Mouse (Mus musculus) CD4-positive, CD25-positive, alpha-beta regulatory T cell, adult 2 months (primary cell): ENCODE data around the gene Rab36.

Experiments used
- DNase-seq: peaks from one replicate; pipeline ENCODE4 v3.0.0-alpha.2; 2012; ENCODE audit warnings: low read depth, low spot score

The Rab36 gene

DNA sequence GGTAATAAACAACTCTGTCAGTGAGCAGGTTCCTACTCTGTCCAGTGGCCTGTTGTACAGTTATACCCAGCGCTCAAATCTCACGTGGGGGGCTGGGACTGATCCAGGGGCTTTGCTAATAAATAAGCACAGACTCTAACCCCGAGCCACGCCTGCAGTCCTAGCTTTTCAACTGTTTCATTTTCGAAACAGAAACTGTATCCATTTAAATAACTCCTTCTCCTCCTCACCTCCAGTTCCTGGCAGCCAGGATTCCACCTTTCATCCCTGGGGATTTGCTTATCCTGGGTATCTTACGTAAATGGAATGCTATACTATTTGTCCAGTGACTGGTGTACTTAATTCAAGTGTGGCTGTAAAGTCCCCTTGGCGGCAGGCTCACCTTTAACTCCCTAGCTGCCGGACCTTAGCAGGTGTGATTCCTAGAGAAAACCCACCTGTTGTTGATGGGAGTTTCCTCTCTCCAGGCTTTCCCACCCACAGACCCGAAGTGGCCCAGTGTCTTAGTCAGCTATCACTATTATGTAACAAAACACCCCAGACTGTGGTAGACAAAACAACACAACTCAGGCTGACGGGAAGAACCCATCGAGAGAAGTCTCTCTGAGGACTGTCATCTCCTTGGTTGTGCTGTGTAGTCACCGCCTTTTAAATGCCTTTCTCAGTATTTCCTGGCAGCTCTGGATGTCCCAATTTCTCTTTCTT is 31.9 kb downstream of the Rab36 start:
- DNase-seq: no peak

DNA sequence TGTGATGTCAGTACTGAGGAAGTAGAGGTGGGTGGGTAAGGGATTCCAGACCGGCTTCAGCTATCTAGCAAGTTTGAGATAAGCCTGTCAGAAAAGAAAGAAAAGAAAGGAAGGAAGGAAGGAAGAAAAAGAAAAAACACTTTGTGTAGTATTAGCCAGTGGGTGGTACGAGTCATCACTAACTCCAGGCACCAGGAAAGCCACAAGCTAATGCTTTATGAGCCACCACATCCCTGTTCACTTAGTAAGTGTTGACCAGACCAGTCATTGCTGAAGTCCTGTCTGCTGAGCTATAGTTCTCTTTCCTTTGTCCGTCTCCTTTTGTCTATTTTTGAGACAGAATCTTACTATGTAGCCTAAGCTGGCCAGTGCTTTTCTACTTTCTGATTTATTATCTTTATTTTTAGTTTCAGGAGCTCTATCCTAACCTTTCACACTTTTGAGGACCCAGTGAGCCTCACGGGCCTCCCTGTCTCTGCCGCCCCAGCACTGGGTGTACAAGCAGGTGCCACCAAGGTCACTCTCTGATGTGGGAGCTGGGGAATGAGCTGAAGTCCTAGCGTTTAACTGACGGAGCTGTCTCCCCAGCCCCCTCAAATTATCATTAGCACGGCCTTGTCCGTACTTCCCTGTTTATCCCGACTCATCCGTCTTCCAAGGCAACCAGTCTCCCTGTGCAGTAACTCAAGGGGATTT is 33.6 kb downstream of the Rab36 start:
- DNase-seq: no peak

GRCm38 (mm10) chr10:75075665-75076064 is 38.8 kb downstream of the Rab36 start:
- no peak for DNase-seq

GRCm38 (mm10) chr10:75078174-75079128 is 41.6 kb downstream of the Rab36 start:
- no peak for DNase-seq

- DNase-seq: no peak
Measured at GRCm38 (mm10) chr10:75085330-75085729, 48.5 kb downstream of the Rab36 start.

DNA sequence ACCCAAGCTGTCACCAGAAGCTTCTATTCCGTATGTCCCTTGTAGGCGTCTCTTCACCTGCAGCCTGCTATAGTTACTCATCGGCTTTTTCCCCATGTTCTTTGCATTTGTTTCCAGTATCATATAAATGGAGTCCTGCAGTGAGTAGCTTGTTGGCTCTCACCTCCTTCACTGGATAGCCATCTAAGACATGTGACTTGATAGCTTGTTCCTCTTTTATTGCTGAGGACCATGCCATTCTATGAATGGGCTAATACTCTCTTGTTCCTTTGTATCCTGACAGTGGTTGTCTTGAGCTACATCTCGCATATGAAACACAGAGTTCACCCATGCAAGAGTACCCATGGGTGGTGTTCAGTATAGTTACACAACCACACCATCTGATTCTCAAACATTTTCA is 51.6 kb downstream of the Rab36 start:
- DNase-seq: no peak

DNA sequence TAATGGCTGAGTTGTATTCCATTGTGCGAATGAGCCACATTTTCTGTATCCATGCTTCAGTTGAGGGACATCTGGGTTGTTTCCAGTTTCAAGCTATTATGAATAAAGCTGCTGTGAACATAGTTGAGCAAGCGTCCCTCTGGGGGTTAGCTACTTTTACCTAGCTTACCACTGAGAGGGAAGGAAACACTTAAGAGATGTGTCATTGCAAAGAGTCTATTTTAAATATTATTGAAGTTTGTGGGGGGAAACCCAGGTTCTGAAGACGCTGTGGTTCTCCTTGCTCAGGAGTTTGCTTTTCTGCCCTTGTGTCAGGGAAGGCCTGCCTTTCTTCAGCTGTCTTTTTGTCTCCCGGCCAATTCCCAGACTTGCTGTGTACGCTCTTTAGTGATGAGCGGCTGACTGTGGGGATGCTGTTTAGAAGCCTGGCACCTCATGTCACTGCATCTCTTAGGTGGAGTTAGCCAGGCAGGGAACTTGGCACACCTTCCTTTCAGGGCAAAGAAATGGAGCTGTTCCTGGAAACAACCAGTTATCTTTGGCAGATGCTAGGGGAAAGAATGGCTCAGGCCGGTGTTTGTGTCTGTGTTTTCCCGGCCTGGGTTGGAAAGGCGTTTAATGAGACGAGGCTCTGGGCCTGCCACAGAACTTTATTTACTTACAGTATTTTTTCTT is 54.8 kb downstream of the Rab36 start:
- DNase-seq: no peak

- DNase-seq: no peak
Measured at GRCm38 (mm10) chr10:75093252-75093987, 56.6 kb downstream of the Rab36 start.

GRCm38 (mm10) chr10:75094338-75094737 is 57.5 kb downstream of the Rab36 start:
- no peak for DNase-seq

DNA sequence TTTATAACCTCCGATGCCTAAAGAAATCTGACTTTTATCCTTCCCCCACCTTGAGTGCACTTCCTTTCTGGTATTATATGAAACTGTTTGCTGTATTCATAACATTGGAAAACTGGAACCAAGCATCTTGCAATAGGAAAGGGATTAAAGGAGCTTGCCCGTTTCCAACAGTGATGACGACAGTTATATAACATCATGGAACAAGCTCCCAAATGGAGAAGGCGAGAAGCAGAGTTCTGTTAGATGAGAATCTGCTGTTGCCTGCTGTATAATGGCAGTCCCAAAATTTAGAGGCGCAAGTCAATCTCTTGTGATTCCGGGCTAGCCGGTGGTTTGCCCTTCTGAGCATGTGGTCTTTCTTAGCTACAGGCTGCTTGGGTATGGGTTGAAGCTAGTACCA is 58.4 kb downstream of the Rab36 start:
- DNase-seq: no peak

DNA sequence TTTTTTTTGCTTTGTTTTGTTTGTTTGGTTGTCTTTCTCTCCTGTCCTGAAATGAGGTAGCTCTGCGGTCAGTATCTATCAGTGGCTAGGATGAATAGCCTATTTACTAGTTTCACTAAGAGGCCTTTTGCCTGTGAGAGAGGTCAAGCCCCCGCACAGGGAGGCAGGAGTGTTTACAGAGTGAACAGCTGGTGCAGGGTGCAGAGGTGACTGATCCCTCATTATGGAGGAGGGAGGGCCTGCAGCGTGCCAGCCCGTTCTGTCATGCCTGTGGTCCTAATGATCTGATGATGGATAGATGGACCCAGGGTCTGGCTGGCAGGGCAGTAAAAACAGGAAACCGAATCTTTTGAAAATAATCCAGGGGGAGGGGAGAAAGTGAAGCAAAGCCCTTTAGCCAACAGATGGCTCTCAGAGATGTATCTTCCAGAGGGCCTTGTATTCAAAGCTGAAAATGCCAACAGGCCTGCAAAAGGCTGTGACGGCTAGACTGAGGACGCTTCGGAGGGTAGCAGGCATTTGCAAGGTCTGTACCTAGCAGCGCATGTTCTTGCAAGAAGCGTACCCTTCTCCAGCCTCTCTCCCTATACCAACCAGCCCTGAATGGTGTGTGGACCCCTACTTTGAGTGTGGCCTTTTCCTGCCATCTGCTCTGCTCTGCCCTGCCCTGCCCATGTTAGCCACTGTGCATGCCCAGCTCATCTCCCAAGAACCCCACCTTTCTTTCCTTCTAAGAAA is 61.8 kb downstream of the Rab36 start:
- DNase-seq: no peak

DNA sequence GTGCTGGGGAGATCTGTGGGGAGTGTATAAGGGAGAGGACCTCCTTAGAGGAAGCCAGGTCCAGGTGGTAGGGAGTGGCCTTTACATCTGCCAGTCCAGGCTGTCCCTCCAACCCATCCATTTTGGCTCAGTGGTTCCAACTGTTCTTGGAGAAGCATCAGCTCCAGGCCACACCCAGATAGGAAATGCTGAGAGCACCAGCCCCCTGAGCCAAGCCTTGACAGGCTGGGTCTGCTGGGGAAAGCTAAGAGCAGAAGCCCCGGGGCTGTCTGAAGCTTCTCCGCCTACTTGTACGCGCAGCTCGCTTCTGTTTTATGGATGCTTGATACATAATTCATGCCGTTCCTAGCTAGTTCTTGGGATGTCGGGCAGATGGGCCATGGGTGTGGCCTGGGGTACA is 63.4 kb downstream of the Rab36 start:
- DNase-seq: no peak

GRCm38 (mm10) chr10:75103502-75103901 is 66.6 kb downstream of the Rab36 start:
- DNase-seq: no peak
